Mouse (Mus musculus): ENCODE data around the gene Gm12830. TPM values are rescaled to one million over a fixed set of nuclear protein-coding genes. Genes with fewer than 3 reads are reported as not detected.

The Gm12830 gene
- polyA plus RNA-seq, 1 experiment from 2014 or later = not detected

Other genes starting within 250 kb of the Gm12830 start
- 0.16 TPM in 1 of 2 replicates, not detected in the other for gene Foxd2, start 87.2 kb downstream of the Gm12830 start, polyA plus RNA-seq (2014; fragmentation: Nextera tagmentation; extraction: Ambion mirVana)
- not detected in 2 replicates for gene Foxe3, start 104.3 kb downstream of the Gm12830 start, polyA plus RNA-seq (2014; fragmentation: Nextera tagmentation; extraction: Ambion mirVana)
- gene Cmpk1, start 165.5 kb downstream of the Gm12830 start, polyA plus RNA-seq (2014; fragmentation: Nextera tagmentation; extraction: Ambion mirVana) = 227 and 244 TPM in 2 replicates
- 2.9 and 3.6 TPM in 2 replicates for gene Stil, start 178.4 kb downstream of the Gm12830 start, polyA plus RNA-seq (2014; fragmentation: Nextera tagmentation; extraction: Ambion mirVana)
- 5.6 and 7.4 TPM in 2 replicates for gene Tal1, start 234.7 kb downstream of the Gm12830 start, polyA plus RNA-seq (2014; fragmentation: Nextera tagmentation; extraction: Ambion mirVana)